Mouse (Mus musculus): ENCODE data around the gene Fam117a.

GRCm38 (mm10) chr11:95311425-95311807 is 25.4 kb upstream of the Fam117a start:
- TF ChIP-seq CTCF (IDR thresholded peaks at IDR 0.05; ENCODE audit: insufficient read depth, low read length) (no peak), POLR2A (IDR thresholded peaks at IDR 0.05; ENCODE audit: borderline replicate concordance, extremely low read depth, low read depth, low read length) (no peak)
